Mouse (Mus musculus): Measurements from ENCODE around the gene Dmrt1.

Gene Dmrt1

DNA sequence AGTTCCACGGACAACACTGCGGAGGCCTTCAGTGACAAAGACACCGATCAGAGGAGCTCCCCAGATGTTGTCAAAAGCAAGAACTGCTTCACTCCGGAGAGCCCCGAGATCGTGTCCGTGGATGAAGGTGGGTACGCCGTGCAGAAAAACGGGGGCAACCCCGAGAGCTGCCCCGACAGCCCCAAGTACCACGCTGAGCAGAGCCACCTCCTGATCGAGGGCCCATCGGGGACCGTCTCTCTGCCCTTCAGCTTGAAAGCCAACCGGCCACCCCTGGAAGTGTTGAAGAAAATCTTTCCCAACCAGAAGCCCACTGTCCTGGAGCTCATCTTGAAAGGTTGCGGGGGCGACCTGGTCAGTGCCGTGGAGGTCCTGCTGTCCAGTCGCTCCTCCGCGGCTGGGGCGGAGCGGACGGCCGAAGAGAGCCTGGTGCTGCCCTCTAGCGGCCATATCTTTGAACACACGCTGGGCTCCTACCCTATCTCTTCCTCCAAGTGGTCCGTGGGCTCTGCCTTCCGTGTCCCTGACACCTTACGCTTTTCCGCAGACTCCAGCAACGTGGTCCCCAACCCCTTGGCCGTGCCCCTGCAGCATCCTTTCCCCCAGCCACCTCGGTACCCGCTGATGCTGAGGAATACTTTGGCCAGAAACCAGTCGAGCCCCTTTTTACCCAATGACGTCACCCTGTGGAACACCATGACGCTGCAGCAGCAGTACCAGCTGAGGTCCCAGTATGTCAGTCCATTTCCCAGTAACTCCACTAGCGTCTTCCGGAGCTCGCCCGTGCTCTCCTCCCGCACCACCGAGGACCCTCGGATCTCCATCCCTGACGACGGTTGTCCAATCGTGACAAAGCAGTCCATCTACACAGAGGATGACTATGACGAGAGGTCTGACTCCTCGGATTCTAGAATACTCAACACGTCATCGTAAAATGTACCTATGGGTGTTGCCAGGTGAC, 117.2 kb downstream of the Dmrt1 start:
- DNase-seq (ENCODE audit: low read depth), result peak; percentile 11

DNA sequence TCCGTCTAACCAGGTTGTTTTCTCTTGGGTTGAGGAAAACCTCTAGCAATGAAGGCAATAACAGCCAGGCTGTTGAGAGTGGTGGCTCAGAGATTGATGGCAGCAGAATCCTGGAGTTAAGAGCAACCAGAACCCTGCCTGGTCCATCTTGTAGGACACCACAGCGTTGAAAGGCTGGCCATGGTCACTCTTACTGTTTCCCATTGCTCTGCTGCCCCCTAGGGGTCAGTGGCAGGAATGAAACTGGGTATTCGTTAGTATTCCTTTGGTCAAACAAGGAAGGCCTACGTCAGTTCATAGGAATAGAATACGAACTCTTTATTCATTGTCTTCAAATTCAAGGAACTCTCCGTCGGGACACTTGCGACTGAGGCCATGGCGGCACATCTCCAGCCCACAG, 123.1 kb downstream of the Dmrt1 start:
- DNase-seq (ENCODE audit: low read depth), result peak; percentile 53

DNA sequence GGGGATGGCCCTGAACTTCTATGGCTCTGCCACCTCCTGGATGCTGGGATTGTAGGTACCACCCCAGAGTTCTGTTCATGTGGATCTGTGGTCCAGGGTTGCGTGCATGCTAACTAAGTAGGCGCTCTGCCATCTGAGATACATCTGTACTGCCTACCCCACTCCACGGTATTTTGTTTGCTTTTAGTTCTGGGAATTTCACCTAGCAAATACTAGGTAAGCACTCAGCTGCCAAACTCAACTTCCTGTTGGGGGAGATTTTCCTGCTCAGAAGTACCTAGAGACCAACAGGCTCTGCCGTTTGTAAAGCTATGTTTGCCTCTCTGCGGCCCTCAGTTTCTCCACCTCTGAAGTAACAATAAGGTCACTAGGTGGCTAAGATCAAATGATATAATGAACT, 129.7 kb downstream of the Dmrt1 start:
- DNase-seq (ENCODE audit: low read depth), result no peak

DNA sequence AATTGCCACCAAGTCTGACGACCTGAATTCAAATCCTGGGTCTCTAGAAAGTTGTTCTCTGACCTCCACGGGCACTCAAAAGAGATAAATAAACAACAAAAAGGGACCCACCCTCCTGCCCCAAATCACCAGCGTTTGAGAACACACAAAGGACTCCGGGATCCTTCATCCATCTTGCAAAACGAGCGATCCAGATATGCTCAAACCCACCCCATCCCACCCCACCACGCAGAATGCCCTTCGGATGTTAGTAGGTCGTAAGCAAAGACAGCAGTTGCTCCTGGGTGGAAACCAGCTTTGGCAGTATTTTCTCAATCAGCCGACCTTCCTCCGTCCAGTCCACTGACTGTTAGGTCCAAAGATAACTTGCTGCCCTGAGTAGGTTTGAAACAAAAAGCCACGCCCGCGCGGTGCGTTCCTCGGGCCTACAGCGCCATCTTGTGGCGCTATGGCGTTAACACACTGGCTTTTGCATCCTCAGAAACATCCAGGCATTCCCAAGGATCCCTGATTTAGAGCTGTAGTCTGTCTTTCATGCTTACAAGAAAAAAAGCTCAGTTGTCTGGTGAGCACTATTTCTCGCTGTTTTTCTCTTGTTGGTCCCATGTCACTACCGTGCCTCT, 130.3 kb downstream of the Dmrt1 start:
- peak; percentile 50 for DNase-seq (ENCODE audit: low read depth)

DNA sequence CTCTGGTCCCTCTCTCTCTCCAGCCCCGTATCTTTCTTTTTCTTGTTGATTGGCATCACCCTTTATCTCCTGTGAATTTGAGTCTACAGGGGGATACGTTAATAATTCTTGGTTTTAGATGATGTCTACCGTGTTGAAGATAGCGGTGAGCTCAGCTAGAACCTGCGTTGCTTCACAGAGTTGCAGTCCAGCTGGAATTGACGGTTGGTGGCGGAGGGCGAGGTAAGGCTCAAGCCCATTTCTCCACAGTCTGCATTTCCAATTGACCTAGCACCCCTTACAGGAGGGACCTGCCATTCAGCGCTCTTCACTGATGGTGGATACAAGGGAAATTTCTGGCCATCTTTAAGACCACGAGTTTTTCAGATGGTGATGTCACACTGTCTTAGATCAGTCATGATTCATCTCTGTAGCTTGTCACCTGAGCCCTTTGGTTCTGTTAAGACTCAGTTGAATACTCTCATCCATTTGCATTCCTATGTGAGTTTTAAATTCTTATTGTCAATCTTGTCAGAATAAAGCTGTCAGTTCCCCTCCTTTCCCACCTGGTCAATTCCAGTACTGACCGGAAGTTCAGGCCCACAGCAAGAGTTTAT, 133.4 kb downstream of the Dmrt1 start:
- no peak for DNase-seq (ENCODE audit: low read depth)

DNA sequence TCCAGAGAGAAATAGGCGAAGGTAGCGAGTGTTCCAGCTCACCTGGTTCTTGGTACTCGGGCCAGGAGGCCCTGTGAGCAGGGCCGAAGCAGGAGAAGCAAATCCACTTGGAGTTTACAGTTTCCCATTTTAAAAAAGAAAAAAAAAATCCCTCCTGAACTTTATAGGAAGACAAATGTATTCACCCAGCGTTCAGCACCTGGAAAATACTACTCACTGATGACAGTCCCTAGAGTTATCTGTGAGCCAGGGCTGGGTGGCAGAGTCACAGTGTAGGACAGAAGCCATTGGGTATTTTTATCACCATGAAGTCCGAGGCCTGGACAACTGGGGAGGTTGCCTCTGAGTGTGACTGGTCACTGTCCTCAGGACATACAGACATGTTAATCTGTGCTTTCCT, 136.4 kb downstream of the Dmrt1 start:
- no peak for DNase-seq (ENCODE audit: low read depth)

DNA sequence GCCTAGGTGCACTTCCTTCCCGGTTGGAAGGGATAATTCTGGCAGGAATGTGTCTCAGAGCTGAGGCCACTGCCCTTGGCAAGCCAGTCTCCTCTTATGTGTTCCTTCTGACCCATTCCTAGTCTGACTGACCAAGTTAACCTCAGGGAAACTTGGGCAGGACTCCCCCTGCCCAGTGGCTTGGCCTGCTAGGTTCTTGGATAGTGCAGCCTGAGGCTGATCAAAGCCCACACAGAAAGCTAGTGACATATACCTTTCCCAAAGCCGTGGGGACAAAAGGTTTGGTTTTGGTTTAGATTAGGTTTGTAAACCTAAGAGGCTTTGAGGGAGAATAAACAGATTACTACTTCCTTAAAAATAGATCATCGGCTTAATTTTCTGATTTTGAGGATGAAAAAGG, 141.7 kb downstream of the Dmrt1 start:
- no peak for DNase-seq (ENCODE audit: low read depth)

DNA sequence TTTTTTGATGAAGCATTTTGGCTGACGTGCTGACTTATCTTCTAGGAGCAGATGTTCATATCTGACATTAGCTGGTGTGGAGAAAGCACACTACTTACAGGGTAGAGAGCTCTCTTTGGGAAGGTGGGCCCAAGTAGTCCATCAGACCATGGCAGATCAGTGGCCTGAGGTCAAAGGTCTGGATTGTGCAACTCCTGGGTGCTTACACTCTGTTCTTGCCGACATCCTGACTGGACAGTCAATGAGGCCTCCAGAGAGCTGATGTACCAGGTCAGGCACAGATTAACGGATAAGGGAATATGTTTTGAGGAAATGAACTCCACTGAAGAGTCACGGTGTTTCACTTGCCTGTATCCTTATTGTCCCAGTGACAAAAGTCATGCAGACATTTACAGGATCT, 143.3 kb downstream of the Dmrt1 start:
- no peak for DNase-seq (ENCODE audit: low read depth)

DNA sequence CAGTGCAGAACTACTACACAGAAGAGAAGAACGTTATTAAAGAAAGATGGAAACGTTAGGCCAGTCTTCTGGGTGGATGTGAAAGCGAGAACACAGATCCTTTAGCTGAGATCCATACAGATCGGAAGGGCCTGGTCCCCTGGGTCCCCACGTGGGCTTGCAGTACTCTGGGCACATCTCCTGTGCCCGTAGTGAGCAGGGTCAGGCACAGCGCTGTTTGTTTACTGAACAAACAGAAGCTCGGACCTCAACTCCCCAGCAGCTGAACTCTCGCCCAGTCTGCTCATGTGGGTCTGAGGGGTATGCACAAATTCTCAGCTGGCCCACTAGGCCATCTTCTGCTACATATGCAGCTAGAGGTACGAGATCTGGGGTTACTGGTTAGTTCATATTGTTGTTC, 145.1 kb downstream of the Dmrt1 start:
- DNase-seq (ENCODE audit: low read depth), result no peak

DNA sequence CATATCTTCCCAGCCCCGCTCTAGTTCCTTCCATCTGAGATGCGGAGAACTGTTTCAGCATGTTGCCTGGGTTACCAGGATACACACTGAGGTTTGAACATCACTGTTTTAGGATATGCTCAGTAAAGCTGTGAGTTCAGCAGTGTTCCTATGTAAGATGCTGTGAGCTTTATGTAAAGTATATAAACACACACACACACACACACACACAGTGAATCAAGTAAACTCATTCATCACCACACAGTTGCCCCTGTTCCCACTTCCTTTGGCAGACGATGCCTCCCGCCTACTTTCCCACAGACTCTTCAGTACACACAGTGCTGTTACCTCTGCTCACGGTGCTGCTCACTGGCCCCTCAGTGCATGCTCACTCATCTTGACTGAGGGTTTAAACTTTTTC, 147.1 kb downstream of the Dmrt1 start:
- no peak for DNase-seq (ENCODE audit: low read depth)

All from 416B (cell line).